Mouse (Mus musculus): ENCODE results near the gene Katnb1. TPM values are rescaled to one million over a fixed set of nuclear protein-coding genes. Genes with fewer than 3 reads are reported as not detected.

Katnb1 gene
- total and polyA plus RNA-seq, 3 experiments = 9.8 to 19.8 (median 13.1) TPM

GRCm38 (mm10) chr8:95138341-95139050 is 57.5 kb downstream of the Katnb1 start:
- no peaks in the 10 kb centered on the region for H3K27me3 ChIP-seq (replicated peaks)
- in situ Hi-C loops (cut with MboI; ENCODE audit: low pct_ligation_motif_present, low pct_unique_long_range_greater_than_20kb, low sequenced_read_pairs) = loop anchor here (10.0 kb wide), 1 partner anchor 66 kb away; the partner anchor contains the start of gene Kifc3
- dilution Hi-C loops (cut with MboI; ENCODE audit: extremely low pct_ligation_motif_present, extremely low pct_unique_long_range_greater_than_20kb, low sequenced_read_pairs) = no loop called here
- no peak overlapping the region for H3K4me3 ChIP-seq (replicated peaks in 1 of 3; ENCODE audit: low read depth in 2 of 3, low read length in 2 of 3, poor library complexity in 1 of 3)
- H3K9me3 ChIP-seq (replicated peaks; ENCODE audit: low read length) = no peaks in the 10 kb centered on the region
- H3K27ac ChIP-seq (ENCODE audit: insufficient read depth, low read depth) = no peak overlapping the region
- TF ChIP-seq RAD21 (IDR thresholded peaks at IDR 0.05; ENCODE audit: low read depth, low read length) (no peak), NELFE (IDR thresholded peaks at IDR 0.05; ENCODE audit: low read depth, low read length) (no peak), SMC3 (IDR thresholded peaks at IDR 0.05; ENCODE audit: low read depth, low read length) (no peak), TBP (conservative IDR thresholded peaks at IDR 0.05; ENCODE audit: low read depth, low read length) (no peak), JUN (IDR thresholded peaks at IDR 0.05; ENCODE audit: insufficient read depth, low read depth, low read length) (no peak), POLR2AphosphoS2 (IDR thresholded peaks at IDR 0.05; ENCODE audit: low read depth, low read length) (no peak), JUND (conservative IDR thresholded peaks at IDR 0.05; ENCODE audit: low read depth, low read length) (no peak), SIN3A (IDR thresholded peaks at IDR 0.05; ENCODE audit: low read length) (no peak), MYC (IDR thresholded peaks at IDR 0.05; ENCODE audit: low read depth, low read length) (no peak), POLR2A (IDR thresholded peaks at IDR 0.05; ENCODE audit: low read depth, low read length) (no peak), EP300 (IDR thresholded peaks at IDR 0.05; ENCODE audit: low read length) (no peak)
- no peaks in the 10 kb centered on the region for H3K36me3 ChIP-seq (replicated peaks in 1 of 2; ENCODE audit: control insufficient read depth in 1 of 2, insufficient read depth in 1 of 2, low read length in 1 of 2)
- H3K79me2 ChIP-seq (replicated peaks; ENCODE audit: control insufficient read depth, extremely low read depth, insufficient read depth, poor library complexity, severe bottlenecking) = no peaks in the 10 kb centered on the region
- H3K9ac ChIP-seq (ENCODE audit: insufficient read depth, low read depth) = no peak overlapping the region
- H3K4me2 ChIP-seq (ENCODE audit: insufficient read depth, low read depth, poor library complexity, severe bottlenecking) = no peak overlapping the region
- H3K4me1 ChIP-seq (ENCODE audit: control insufficient read depth in 1 of 2, insufficient read depth in 2 of 2) = peaks cover 3 to 27% of the 10 kb centered on the region in 2 experiments
- DNase-seq (ENCODE audit: extremely low read depth) = no peak

- H3K4me1 ChIP-seq (ENCODE audit: control insufficient read depth in 1 of 2, insufficient read depth in 2 of 2) = peaks cover 3 to 27% of the 10 kb centered on the region in 2 experiments
- H3K79me2 ChIP-seq (replicated peaks; ENCODE audit: control insufficient read depth, extremely low read depth, insufficient read depth, poor library complexity, severe bottlenecking) = no peaks in the 10 kb centered on the region
- H3K4me3 ChIP-seq (replicated peaks in 1 of 3; ENCODE audit: low read depth in 2 of 3, low read length in 2 of 3, poor library complexity in 1 of 3) = no peak overlapping the region
- H3K4me2 ChIP-seq (ENCODE audit: insufficient read depth, low read depth, poor library complexity, severe bottlenecking) = no peak overlapping the region
- no peaks in the 10 kb centered on the region for H3K36me3 ChIP-seq (replicated peaks in 1 of 2; ENCODE audit: control insufficient read depth in 1 of 2, insufficient read depth in 1 of 2, low read length in 1 of 2)
- no peak overlapping the region for H3K9ac ChIP-seq (ENCODE audit: insufficient read depth, low read depth)
- dilution Hi-C loops (cut with MboI; ENCODE audit: extremely low pct_ligation_motif_present, extremely low pct_unique_long_range_greater_than_20kb, low sequenced_read_pairs) = no loop called here
- no peaks in the 10 kb centered on the region for H3K27me3 ChIP-seq (replicated peaks)
- no peaks in the 10 kb centered on the region for H3K9me3 ChIP-seq (replicated peaks; ENCODE audit: low read length)
- DNase-seq (ENCODE audit: extremely low read depth) = no peak
- no peak for TF ChIP-seq HCFC1 (IDR thresholded peaks at IDR 0.05; ENCODE audit: low read depth, low read length)
- peak; percentile 26; the same call in 1 of the 2 replicates for TF ChIP-seq ZKSCAN1 (IDR thresholded peaks at IDR 0.05; ENCODE audit: borderline replicate concordance, low read depth, low read length)
- H3K27ac ChIP-seq (ENCODE audit: insufficient read depth, low read depth) = no peak overlapping the region
- in situ Hi-C loops (cut with MboI; ENCODE audit: low pct_ligation_motif_present, low pct_unique_long_range_greater_than_20kb, low sequenced_read_pairs) = loop anchor here (10.0 kb wide), 1 partner anchor 66 kb away; the partner anchor contains the start of gene Kifc3
Measured at GRCm38 (mm10) chr8:95139051-95139365, 58.0 kb downstream of the Katnb1 start.

- no peak overlapping the region for H3K4me3 ChIP-seq (replicated peaks in 1 of 3; ENCODE audit: low read depth in 2 of 3, low read length in 2 of 3, poor library complexity in 1 of 3)
- no peak overlapping the region for H3K4me2 ChIP-seq (ENCODE audit: insufficient read depth, low read depth, poor library complexity, severe bottlenecking)
- peaks cover 3 to 27% of the 10 kb centered on the region in 2 experiments for H3K4me1 ChIP-seq (ENCODE audit: control insufficient read depth in 1 of 2, insufficient read depth in 2 of 2)
- no peaks in the 10 kb centered on the region for H3K79me2 ChIP-seq (replicated peaks; ENCODE audit: control insufficient read depth, extremely low read depth, insufficient read depth, poor library complexity, severe bottlenecking)
- H3K36me3 ChIP-seq (replicated peaks in 1 of 2; ENCODE audit: control insufficient read depth in 1 of 2, insufficient read depth in 1 of 2, low read length in 1 of 2) = no peaks in the 10 kb centered on the region
- H3K9me3 ChIP-seq (replicated peaks; ENCODE audit: low read length) = no peaks in the 10 kb centered on the region
- dilution Hi-C loops (cut with MboI; ENCODE audit: extremely low pct_ligation_motif_present, extremely low pct_unique_long_range_greater_than_20kb, low sequenced_read_pairs) (no loop called here), in situ Hi-C loops (cut with MboI; ENCODE audit: low pct_ligation_motif_present, low pct_unique_long_range_greater_than_20kb, low sequenced_read_pairs) (no loop called here)
- H3K27ac ChIP-seq (ENCODE audit: insufficient read depth, low read depth) = no peak overlapping the region
- no peak overlapping the region for H3K9ac ChIP-seq (ENCODE audit: insufficient read depth, low read depth)
- no peak for DNase-seq (ENCODE audit: extremely low read depth)
- no peaks in the 10 kb centered on the region for H3K27me3 ChIP-seq (replicated peaks)
- TF ChIP-seq CTCF (conservative IDR thresholded peaks at IDR 0.05 in 1 of 2, IDR thresholded peaks at IDR 0.05 in 1 of 2; ENCODE audit: low read depth in 2 of 2, low read length in 2 of 2) = no peak
- TF ChIP-seq USF1 (IDR thresholded peaks at IDR 0.05; ENCODE audit: low read depth, low read length) = no peak
- TF ChIP-seq TCF12 (IDR thresholded peaks at IDR 0.05; ENCODE audit: low read depth, low read length) = no peak
- no peak for TF ChIP-seq CHD2 (IDR thresholded peaks at IDR 0.05; ENCODE audit: low read length)
- TF ChIP-seq NRF1 (IDR thresholded peaks at IDR 0.05; ENCODE audit: low read depth, low read length) = no peak
- TF ChIP-seq SIN3A (IDR thresholded peaks at IDR 0.05; ENCODE audit: low read length) = no peak
- no peak for TF ChIP-seq HCFC1 (IDR thresholded peaks at IDR 0.05; ENCODE audit: low read depth, low read length)
- TF ChIP-seq ZC3H11A (IDR thresholded peaks at IDR 0.05; ENCODE audit: low read depth, low read length) = no peak
- no peak for TF ChIP-seq MAFK (IDR thresholded peaks at IDR 0.05; ENCODE audit: insufficient replicate concordance, low read length)
- no peak for TF ChIP-seq E2F4 (IDR thresholded peaks at IDR 0.05; ENCODE audit: insufficient replicate concordance, low read depth, low read length)
- TF ChIP-seq IRF4 (IDR thresholded peaks at IDR 0.05; ENCODE audit: low read depth, low read length) = no peak
- TF ChIP-seq UBTF (IDR thresholded peaks at IDR 0.05; ENCODE audit: low read depth, low read length) = no peak
- no peak for TF ChIP-seq EP300 (IDR thresholded peaks at IDR 0.05; ENCODE audit: low read length)
- no peak for TF ChIP-seq JUND (conservative IDR thresholded peaks at IDR 0.05; ENCODE audit: low read depth, low read length)
- TF ChIP-seq USF2 (conservative IDR thresholded peaks at IDR 0.05; ENCODE audit: low read depth, low read length) = no peak
- no peak for TF ChIP-seq ZMIZ1 (IDR thresholded peaks at IDR 0.05; ENCODE audit: low read depth, low read length)
- TF ChIP-seq ZNF384 (IDR thresholded peaks at IDR 0.05; ENCODE audit: low read depth, low read length) = no peak
Measured at GRCm38 (mm10) chr8:95140555-95140954, 59.6 kb downstream of the Katnb1 start.
